Mouse (Mus musculus) right cerebral cortex, adult 18-20 months (tissue): ENCODE results near the gene Muc13.
A peak's percentile ranks its signal among the peaks of the same experiment; 100 is the strongest.

Experiments
- DNase-seq: peaks from one replicate; pipeline ENCODE4 v3.0.0; 2022; ENCODE audit warnings: mixed read lengths

The Muc13 gene

GRCm38 (mm10) chr16:33793846-33794791 lies at the start of gene Muc13:
Gene Muc13 (plus strand): TSS chr16:33794037.
- no peak for DNase-seq

- no peak for DNase-seq
These were observed 49.0 kb upstream of the Muc13 start for GRCm38 (mm10) chr16:33744622-33745419.

DNA sequence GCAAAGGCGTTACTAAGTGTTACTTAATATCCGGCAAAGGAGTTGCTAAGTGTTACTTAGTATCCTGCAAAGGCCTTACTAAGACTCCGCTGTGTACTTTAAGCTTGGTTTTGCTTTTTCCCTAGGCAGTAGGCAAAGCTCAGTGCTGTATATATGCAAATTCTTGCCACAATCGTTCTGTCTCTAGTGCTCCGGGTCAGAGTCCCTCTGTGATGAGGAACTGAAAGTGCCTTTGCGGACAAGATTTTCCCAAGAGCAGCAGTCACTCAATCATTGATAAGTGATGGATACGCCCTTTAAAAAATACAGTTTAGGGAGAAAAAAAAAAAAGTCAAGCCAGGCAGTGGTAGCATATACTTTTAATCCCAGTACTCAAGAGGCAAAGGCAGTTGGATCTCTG lies 48.4 kb upstream of the Muc13 start:
- no peak for DNase-seq

DNA sequence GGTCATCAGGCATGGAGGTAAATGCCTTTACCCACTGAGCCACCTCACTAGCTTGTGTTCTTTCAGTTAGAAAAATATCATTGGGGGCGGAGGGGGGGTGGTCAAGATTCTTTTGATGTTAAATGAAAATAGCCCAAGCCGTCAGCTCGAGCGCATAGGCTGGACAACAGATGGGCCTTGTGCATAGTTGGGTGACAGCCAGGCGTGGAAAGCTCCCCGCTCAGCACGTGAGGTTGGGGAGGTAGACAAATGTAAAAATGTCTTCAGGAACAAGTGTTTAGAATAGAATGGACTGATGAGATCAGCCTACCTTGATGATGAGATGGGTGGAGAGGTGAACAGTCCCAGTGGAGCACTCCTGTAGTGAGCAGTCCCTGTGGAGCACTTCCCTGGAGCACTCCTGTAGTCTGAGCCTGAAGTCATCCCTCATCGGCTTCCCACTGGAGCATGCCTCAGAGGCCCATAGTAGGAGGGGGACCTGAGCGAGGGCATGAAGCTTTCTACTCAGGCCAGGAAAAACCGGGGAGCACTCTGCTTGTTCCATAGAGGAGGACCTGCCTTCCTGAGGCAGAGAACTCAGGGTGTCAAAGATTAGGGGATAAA lies 47.7 kb upstream of the Muc13 start:
- no peak for DNase-seq

DNA sequence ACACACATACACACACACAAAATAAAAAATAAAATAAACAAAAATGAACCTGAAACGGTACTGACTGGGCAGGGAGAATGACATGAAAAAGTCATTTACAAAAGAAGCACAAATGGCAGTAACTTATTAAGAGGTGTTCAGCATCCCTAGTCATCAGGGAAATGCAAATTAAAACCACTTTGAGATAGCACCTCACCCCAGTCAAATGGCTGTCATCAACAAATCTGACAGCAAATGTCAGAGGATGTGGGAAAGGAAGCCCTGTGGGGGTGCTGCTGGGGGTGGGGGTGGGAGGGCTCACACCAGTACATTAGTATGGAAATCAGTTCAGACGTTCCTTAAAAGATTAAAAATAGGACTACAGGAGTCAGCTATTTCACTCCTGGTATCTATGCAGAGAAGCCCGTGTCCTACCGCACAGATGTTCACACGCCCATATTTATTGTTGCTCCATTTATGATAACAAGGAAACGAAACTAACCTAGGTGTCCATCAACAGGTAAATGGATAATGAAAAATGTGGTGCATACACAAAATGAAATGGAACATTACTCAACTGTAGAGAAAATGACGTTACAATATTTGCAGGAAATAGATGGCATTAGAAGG lies 46.4 kb upstream of the Muc13 start:
- no peak for DNase-seq

DNA sequence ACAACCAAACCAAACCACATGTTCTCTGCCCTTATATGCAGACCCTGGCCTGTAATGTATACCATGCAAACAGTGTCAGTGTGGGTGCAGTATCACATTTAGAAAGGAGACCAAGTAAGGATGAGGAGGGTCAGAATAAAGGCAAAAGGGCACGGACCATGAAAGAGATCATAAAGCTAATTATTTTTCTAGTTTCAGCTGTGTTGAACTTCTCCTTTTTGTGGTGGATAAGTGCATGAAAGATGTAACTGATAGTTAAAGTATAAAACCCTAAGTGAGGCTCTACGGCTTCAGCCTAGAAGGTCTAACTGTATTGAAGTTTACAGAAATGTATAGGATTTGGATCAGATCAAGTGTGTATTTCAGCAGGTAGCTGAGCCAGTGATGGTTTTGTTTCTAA lies 45.8 kb upstream of the Muc13 start:
- DNase-seq = no peak

GRCm38 (mm10) chr16:33751152-33751551 lies 42.7 kb upstream of the Muc13 start:
- DNase-seq = no peak

DNA sequence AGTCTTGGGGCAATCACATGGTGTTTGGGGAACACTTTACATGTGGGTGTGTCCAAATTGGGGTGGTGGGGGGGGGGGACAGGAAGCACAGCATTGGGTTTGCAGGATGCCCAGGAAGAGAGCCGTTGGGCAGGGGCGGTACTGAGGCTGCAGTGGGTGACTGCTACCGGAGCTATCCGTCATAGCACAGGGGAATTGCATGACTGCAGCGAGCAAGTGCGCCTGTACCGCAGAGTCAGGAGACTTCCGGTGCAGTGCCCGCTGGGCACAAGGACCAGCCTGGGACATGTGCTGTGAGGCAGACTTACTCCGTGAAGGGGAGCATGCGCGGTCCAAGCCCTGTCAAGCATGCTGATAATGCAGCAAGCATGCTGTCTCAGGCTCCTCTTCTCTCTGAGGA lies 42.2 kb upstream of the Muc13 start:
- DNase-seq = no peak

- DNase-seq = no peak
These were observed 40.8 kb upstream of the Muc13 start for GRCm38 (mm10) chr16:33752904-33753578.

DNA sequence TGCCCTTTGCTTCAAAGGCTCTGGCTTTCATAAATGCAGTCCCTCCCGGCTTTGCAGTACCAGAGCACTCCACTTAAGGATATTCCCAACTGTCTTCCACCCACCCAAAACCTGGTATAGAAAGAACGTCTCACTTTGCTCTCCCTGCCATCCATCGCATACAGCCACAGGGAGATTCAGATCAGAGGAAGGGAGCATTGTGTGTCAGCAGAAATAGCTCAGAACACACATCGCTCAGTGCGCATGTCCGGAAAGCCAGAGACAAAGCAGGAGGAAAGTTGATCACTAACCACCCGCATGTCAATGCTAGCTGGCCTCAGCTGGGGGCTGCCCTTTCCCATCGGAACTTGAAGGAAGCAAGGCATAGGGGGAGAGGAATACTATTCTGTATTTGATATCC lies 38.5 kb upstream of the Muc13 start:
- peak; percentile 64 for DNase-seq

DNA sequence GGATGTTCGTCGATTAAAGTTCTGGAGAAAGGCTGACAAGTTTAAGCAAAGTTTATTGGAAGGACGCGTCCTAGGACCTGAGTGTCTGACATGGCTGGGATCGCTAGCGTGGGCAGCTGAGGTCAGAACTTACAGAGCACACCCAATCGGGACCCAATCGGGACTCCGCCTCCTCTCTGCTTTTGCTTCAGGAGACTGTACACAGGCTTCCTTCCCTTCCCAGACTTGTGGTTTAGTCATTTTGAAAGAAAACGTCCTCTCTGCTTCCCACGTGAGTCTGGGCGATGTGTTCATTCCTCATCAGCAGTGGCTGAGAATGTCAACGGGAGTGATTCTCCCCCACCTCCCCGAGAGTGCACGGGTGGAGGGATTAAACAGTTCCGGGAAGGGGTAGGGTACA lies 37.9 kb upstream of the Muc13 start:
- DNase-seq = no peak

- DNase-seq = no peak
These were observed 37.4 kb upstream of the Muc13 start for GRCm38 (mm10) chr16:33756396-33756795.

GRCm38 (mm10) chr16:33759207-33759606 lies 34.6 kb upstream of the Muc13 start:
- no peak for DNase-seq

- no peak for DNase-seq
These were observed 33.3 kb upstream of the Muc13 start for GRCm38 (mm10) chr16:33760542-33760941.

GRCm38 (mm10) chr16:33760996-33761395 lies 32.8 kb upstream of the Muc13 start:
- no peak for DNase-seq

- no peak for DNase-seq
These were observed 29.2 kb upstream of the Muc13 start for GRCm38 (mm10) chr16:33764501-33765193.

DNA sequence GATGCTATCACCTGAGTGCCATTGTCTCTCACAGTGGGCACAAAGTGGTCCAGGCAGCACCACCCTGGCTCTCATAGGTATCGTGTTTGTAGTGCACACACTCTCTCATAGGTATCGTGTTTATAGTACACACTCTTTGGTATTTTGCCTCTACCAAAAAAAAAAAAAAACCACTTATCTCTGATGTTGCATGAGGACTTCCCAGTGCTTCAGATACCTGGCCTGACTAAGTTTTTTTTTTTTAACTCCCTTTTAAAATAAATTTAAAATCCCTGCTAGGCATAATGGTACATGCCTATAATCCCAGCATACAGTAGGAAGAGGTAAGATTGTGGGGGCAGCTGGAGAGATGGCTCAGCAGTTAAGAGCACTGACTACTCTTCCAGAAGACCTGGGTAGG lies 28.4 kb upstream of the Muc13 start:
- no peak for DNase-seq

- DNase-seq = no peak
These were observed 27.5 kb upstream of the Muc13 start for GRCm38 (mm10) chr16:33766309-33766708.

DNA sequence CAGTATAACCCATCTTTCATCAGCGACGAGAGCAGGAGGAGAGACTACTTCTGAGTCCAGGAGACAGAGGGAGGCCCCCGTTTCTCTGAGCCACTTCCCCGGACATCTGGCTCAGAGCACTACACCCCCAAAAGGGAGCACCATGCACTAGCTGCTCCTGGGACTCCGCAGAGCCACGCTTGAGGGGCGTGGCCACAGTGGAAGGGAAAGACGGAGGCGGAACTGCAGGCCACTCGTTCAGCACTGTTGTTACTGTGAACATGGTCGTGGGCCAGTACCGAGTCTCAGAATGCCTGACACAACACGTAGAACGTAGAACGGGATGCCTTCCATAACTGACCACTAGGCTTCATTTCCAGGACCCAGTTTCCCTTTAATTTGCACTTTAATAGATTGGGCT lies 27.1 kb upstream of the Muc13 start:
- no peak for DNase-seq

DNA sequence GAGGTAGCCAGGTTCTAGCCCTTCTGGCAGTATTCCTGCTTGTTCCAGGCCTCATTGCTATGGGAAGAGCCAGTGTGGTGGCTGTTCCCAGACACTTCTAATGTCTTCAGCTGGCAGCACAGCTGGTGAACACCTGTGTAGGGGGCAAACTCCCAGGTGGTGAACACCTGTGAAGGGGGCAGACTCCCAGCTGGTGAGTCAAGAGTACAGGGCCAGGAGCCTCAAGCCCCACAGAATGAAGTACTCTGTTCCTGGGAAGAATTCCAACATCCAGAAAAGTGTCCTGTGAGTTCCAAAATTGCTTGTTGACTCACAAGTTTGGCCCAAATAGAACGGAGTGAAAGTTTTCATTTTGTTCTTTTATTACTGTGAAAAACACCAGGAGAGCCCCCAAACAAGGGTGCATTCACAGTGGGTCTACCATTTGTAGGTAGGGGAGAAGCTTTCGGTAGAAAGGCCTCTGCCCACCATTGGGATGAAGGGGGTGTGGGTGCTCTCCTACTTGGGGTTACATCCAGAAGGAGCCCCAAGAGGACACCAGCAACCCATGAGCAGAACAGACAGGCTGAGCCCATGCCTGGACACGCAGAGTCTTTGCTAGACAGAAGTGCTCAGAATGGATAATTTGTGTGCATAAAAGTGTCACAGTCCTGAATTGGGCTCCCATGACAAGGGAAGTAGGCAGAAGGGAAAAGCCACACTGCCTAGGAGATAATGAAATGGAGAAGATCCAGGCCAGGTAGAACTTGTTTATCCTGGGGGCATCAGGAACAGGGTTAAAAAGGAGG lies 25.2 kb upstream of the Muc13 start:
- peak; percentile 34 for DNase-seq

- DNase-seq = no peak
These were observed 24.0 kb upstream of the Muc13 start for GRCm38 (mm10) chr16:33769848-33770247.
